Mouse (Mus musculus) G1E (cell line): ENCODE results near the gene Speg.

Experiments used
- CTCF ChIP-seq: IDR thresholded peaks from 2 replicates; pipeline ENCODE4 v1.5.1; 2012; ENCODE audit warnings: low read depth, low read length, inconsistent platforms, mixed read lengths
- GATA1 ChIP-seq: IDR thresholded peaks from 2 replicates; pipeline ENCODE4 v1.6.1; 2012; ENCODE audit warnings: borderline replicate concordance, low read length, inconsistent platforms, mixed read lengths
- GATA2 ChIP-seq: IDR thresholded peaks from 2 replicates; pipeline ENCODE4 v1.6.1; 2012; ENCODE audit warnings: low read depth, low read length, inconsistent platforms, borderline replicate concordance
- POLR2AphosphoS5 ChIP-seq: IDR thresholded peaks from 2 replicates; pipeline ENCODE4 v1.6.1; 2012; ENCODE audit warnings: low read depth, low read length, inconsistent platforms; ENCODE audit not compliant: insufficient replicate concordance
- TAL1 ChIP-seq: conservative IDR thresholded peaks from 2 replicates; pipeline ENCODE4 v1.6.1; 2012; ENCODE audit warnings: low read depth, low read length, inconsistent platforms, mixed read lengths

GRCm38 (mm10) chr1:75448937-75449336 is 73.8 kb downstream of the Speg start:
- TF ChIP-seq CTCF (no peak), TAL1 (no peak), GATA1 (no peak), POLR2AphosphoS5 (no peak), GATA2 (no peak)
